Mouse (Mus musculus) kidney, postnatal 4 days (tissue): ENCODE results near the gene Pim1.

Experiments
- DNase-seq, 2 experiments: peaks; one replicate each; pipeline ENCODE4 v3.0.0; 2021; ENCODE audit warnings: mixed read lengths in 2 of 2

Gene Pim1

GRCm38 (mm10) chr17:29465405-29466010 is 25.0 kb upstream of the Pim1 start:
- peak; percentile 23 to 47 for DNase-seq

- DNase-seq = no peak
These were observed 23.5 kb upstream of the Pim1 start for GRCm38 (mm10) chr17:29467030-29467429.

GRCm38 (mm10) chr17:29473466-29473865 is 17.1 kb upstream of the Pim1 start:
- DNase-seq = no peak

GRCm38 (mm10) chr17:29474036-29474435 is 16.5 kb upstream of the Pim1 start:
- DNase-seq = no peak

GRCm38 (mm10) chr17:29475142-29475541 is 15.4 kb upstream of the Pim1 start:
- no peak for DNase-seq

GRCm38 (mm10) chr17:29476461-29476860 is 14.1 kb upstream of the Pim1 start:
- DNase-seq = no peak

- no peak for DNase-seq
These were observed 13.2 kb upstream of the Pim1 start for GRCm38 (mm10) chr17:29477357-29477756.

- DNase-seq = no peak
These were observed 12.3 kb upstream of the Pim1 start for GRCm38 (mm10) chr17:29478271-29478670.

GRCm38 (mm10) chr17:29480256-29480655 is 10.3 kb upstream of the Pim1 start:
- no peak for DNase-seq

- DNase-seq = no peak
These were observed 7.9 kb upstream of the Pim1 start for GRCm38 (mm10) chr17:29482632-29483031.

GRCm38 (mm10) chr17:29483282-29483681 is 7.3 kb upstream of the Pim1 start:
- no peak for DNase-seq

- DNase-seq = no peak
These were observed 6.1 kb upstream of the Pim1 start for GRCm38 (mm10) chr17:29484431-29484830.

GRCm38 (mm10) chr17:29485336-29486233 is 5.0 kb upstream of the Pim1 start:
- DNase-seq = no peak

- DNase-seq = no peak
These were observed 2.1 kb upstream of the Pim1 start for GRCm38 (mm10) chr17:29488257-29488977.

- peak; percentile 63 to 75 for DNase-seq
These were observed 1.3 kb upstream of the Pim1 start for GRCm38 (mm10) chr17:29488978-29489970.

GRCm38 (mm10) chr17:29489971-29490712 is 411 bp upstream of the Pim1 start:
- peak; percentile 99 to 100 for DNase-seq

- peak; percentile 64 to 78 for DNase-seq
These were observed 1.2 kb downstream of the Pim1 start for GRCm38 (mm10) chr17:29491591-29492268.

- peak; percentile 63 to 77 for DNase-seq
These were observed 2.0 kb downstream of the Pim1 start for GRCm38 (mm10) chr17:29492269-29493191.

- DNase-seq = peak in 1 of 2 experiments; percentile 15
These were observed 3.0 kb downstream of the Pim1 start for GRCm38 (mm10) chr17:29493461-29493980.
